Mouse (Mus musculus): ENCODE data around the gene Arvcf.

- TF ChIP-seq POLR2A (IDR thresholded peaks at IDR 0.05; ENCODE audit: control insufficient read depth, extremely low read depth, insufficient read depth, low read length, poor library complexity): no peak
- TF ChIP-seq CTCF (IDR thresholded peaks at IDR 0.05; ENCODE audit: borderline replicate concordance, control insufficient read depth, extremely low read depth, insufficient read depth, low read length, poor library complexity): no peak
Measured at GRCm38 (mm10) chr16:18428516-18429042, 80.6 kb downstream of the Arvcf start.
